Mouse (Mus musculus): Measurements from ENCODE around the gene Frat1. TPM values are rescaled to one million over a fixed set of nuclear protein-coding genes. Genes with fewer than 3 reads are reported as not detected.

Gene Frat1
- polyA plus RNA-seq, 1 experiment from 2014 or later, result 6.0 TPM

GRCm38 (mm10) chr19:41835816-41836215 is 6.0 kb downstream of the Frat1 start:
- 2% methylated on average over 6 of the region's 6 CpGs for WGBS
- H3K36me3 ChIP-seq, result no peaks in the 10 kb centered on the region
- H3K9me3 ChIP-seq, result no peaks in the 10 kb centered on the region
- H3K27ac ChIP-seq, result no peak overlapping the region
- H3K4me1 ChIP-seq, result peaks cover 24% of the 10 kb centered on the region
- peak overlapping the region; percentile 45; the same call in 1 of the 2 replicates for H3K9ac ChIP-seq
- peaks cover 69% of the 10 kb centered on the region for H3K27me3 ChIP-seq
- no peak overlapping the region for H3K4me3 ChIP-seq
- 0 out of 2 replicates have a peak overlapping the region, but pooled peaks have one; percentile 23 for H3K4me2 ChIP-seq (replicated peaks)
- no peak for ATAC-seq (ENCODE audit: low FRiP score, low read depth)

- no peak for ATAC-seq (ENCODE audit: low FRiP score, low read depth)
- H3K4me3 ChIP-seq, result no peak overlapping the region
- no peak overlapping the region for H3K9ac ChIP-seq
- H3K36me3 ChIP-seq, result no peaks in the 10 kb centered on the region
- no peak overlapping the region for H3K27ac ChIP-seq
- 42% methylated on average over 3 of the region's 3 CpGs for WGBS
- H3K27me3 ChIP-seq, result peaks cover 60% of the 10 kb centered on the region
- no peaks in the 10 kb centered on the region for H3K9me3 ChIP-seq
- H3K4me2 ChIP-seq (replicated peaks), result no peak overlapping the region
- H3K4me1 ChIP-seq, result peaks cover 15% of the 10 kb centered on the region
Measured at GRCm38 (mm10) chr19:41836719-41837118, 6.9 kb downstream of the Frat1 start.

- peaks cover 54% of the 10 kb centered on the region for H3K27me3 ChIP-seq
- H3K4me1 ChIP-seq, result 0 out of 2 replicates have a peak, but pooled peaks cover 11% of the 10 kb centered on the region
- no peak for ATAC-seq (ENCODE audit: low FRiP score, low read depth)
- H3K4me2 ChIP-seq (replicated peaks), result no peak overlapping the region
- H3K4me3 ChIP-seq, result no peak overlapping the region
- H3K9me3 ChIP-seq, result no peaks in the 10 kb centered on the region
- H3K36me3 ChIP-seq, result no peaks in the 10 kb centered on the region
- no peak overlapping the region for H3K27ac ChIP-seq
- WGBS, result 53% methylated on average over 9 of the region's 9 CpGs
- H3K9ac ChIP-seq, result no peak overlapping the region
Measured at GRCm38 (mm10) chr19:41837194-41837916, 7.6 kb downstream of the Frat1 start.

DNA sequence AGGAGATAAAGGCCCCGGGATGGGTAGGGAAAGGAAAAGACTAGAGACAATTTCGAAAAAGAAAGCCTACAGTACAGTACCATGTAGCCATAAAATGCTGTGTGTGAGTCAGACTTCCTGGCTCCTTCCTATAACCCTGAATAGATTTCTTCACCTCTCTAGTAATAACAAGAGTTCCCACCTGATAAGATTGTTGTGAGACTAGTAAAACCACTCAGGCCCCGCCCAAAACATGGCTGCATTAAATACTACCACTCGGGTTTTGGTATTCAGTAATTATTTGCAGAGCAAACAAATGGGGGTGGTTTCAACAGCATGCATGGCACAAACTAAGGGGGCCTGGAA is 8.1 kb downstream of the Frat1 start:
- Histone ChIP-seq H3K27me3 (peaks cover 48% of the 10 kb centered on the region), H3K4me2 (replicated peaks) (no peak overlapping the region), H3K27ac (no peak overlapping the region), H3K4me1 (0 out of 2 replicates have a peak, but pooled peaks cover 6% of the 10 kb centered on the region), H3K9me3 (no peaks in the 10 kb centered on the region), H3K36me3 (no peaks in the 10 kb centered on the region), H3K9ac (no peak overlapping the region), H3K4me3 (no peak overlapping the region)
- 54% methylated on average over 4 of the region's 4 CpGs for WGBS
- ATAC-seq (ENCODE audit: low FRiP score, low read depth), result no peak

DNA sequence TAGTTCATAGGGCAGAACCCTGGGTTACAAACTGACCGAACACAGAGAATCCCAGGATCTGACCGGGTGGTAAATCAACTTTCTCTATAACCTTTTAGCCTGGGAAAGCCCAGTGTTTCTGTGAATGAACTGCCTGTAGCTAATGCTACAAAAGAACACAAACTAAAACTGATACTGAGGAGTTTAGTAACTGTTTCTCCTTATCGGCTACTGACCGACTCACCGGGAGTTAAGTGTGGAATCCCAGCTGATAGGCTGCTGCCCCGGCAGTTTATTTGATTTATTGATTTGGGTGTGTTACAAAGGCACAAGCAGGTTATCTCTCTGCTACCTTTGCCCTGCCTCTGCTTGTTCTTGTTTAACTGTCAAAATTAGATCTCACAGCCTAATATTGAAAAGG is 9.0 kb downstream of the Frat1 start:
- H3K9ac ChIP-seq, result no peak overlapping the region
- no peak overlapping the region for H3K27ac ChIP-seq
- no peak overlapping the region for H3K4me2 ChIP-seq (replicated peaks)
- no peak for ATAC-seq (ENCODE audit: low FRiP score, low read depth)
- H3K4me3 ChIP-seq, result no peak overlapping the region
- peaks cover 39% of the 10 kb centered on the region for H3K27me3 ChIP-seq
- H3K9me3 ChIP-seq, result no peaks in the 10 kb centered on the region
- 0 out of 2 replicates have a peak, but pooled peaks cover 6% of the 10 kb centered on the region for H3K4me1 ChIP-seq
- WGBS, result 34% methylated on average over 6 of the region's 6 CpGs
- H3K36me3 ChIP-seq, result no peaks in the 10 kb centered on the region

GRCm38 (mm10) chr19:41839685-41840084 is 9.9 kb downstream of the Frat1 start:
- Histone ChIP-seq H3K36me3 (no peaks in the 10 kb centered on the region), H3K9ac (no peak overlapping the region), H3K27ac (no peak overlapping the region), H3K27me3 (peaks cover 39% of the 10 kb centered on the region), H3K4me1 (0 out of 2 replicates have a peak, but pooled peaks cover 6% of the 10 kb centered on the region), H3K4me2 (replicated peaks) (no peak overlapping the region), H3K9me3 (no peaks in the 10 kb centered on the region), H3K4me3 (no peak overlapping the region)
- WGBS, result 91% methylated on average over 3 of the region's 3 CpGs
- no peak for ATAC-seq (ENCODE audit: low FRiP score, low read depth)

- no peaks in the 10 kb centered on the region for H3K36me3 ChIP-seq
- H3K27me3 ChIP-seq, result peaks cover 44% of the 10 kb centered on the region
- no peak overlapping the region for H3K4me3 ChIP-seq
- H3K27ac ChIP-seq, result no peak overlapping the region
- H3K9ac ChIP-seq, result no peak overlapping the region
- no peaks in the 10 kb centered on the region for H3K9me3 ChIP-seq
- H3K4me2 ChIP-seq (replicated peaks), result no peak overlapping the region
- WGBS, result 75% methylated on average over 7 of the region's 7 CpGs
- peaks cover 3% of the 10 kb centered on the region for H3K4me1 ChIP-seq
- no peak for ATAC-seq (ENCODE audit: low FRiP score, low read depth)
Measured at GRCm38 (mm10) chr19:41841105-41841750, 11.5 kb downstream of the Frat1 start.

- no peak for ATAC-seq (ENCODE audit: low FRiP score, low read depth)
- WGBS, result 77% methylated on average over 4 of the region's 4 CpGs
- H3K4me2 ChIP-seq (replicated peaks), result no peak overlapping the region
- no peak overlapping the region for H3K9ac ChIP-seq
- H3K4me1 ChIP-seq, result peaks cover 11% of the 10 kb centered on the region
- H3K27me3 ChIP-seq, result peaks cover 43% of the 10 kb centered on the region
- no peak overlapping the region for H3K4me3 ChIP-seq
- no peaks in the 10 kb centered on the region for H3K9me3 ChIP-seq
- H3K27ac ChIP-seq, result no peak overlapping the region
- H3K36me3 ChIP-seq, result no peaks in the 10 kb centered on the region
Measured at GRCm38 (mm10) chr19:41842196-41842595, 12.4 kb downstream of the Frat1 start.

DNA sequence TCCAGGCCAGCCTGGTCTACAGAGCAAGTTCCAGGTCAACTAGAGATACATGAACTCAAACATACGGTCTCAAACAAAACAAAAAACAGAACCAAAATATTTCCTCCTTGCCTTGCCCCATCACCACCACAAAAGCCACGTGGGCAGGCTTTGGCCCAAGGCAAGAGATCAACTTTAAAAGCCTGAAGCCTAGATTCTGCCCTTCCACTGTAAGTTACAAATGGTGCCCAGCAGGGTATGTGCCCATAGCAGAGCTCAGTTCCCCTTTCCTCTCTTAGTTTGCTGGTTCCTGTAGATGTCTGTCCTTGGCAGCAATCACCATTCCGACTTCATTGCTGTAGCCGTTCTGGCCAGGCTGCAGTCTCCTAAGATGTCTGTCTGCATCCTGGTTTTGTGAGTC is 12.9 kb downstream of the Frat1 start:
- Histone ChIP-seq H3K9me3 (no peaks in the 10 kb centered on the region), H3K4me3 (no peak overlapping the region), H3K4me2 (replicated peaks) (no peak overlapping the region), H3K9ac (no peak overlapping the region), H3K4me1 (peaks cover 11% of the 10 kb centered on the region), H3K27me3 (peaks cover 41% of the 10 kb centered on the region), H3K27ac (no peak overlapping the region), H3K36me3 (no peaks in the 10 kb centered on the region)
- no peak for ATAC-seq (ENCODE audit: low FRiP score, low read depth)
- 79% methylated on average over 4 of the region's 4 CpGs for WGBS

DNA sequence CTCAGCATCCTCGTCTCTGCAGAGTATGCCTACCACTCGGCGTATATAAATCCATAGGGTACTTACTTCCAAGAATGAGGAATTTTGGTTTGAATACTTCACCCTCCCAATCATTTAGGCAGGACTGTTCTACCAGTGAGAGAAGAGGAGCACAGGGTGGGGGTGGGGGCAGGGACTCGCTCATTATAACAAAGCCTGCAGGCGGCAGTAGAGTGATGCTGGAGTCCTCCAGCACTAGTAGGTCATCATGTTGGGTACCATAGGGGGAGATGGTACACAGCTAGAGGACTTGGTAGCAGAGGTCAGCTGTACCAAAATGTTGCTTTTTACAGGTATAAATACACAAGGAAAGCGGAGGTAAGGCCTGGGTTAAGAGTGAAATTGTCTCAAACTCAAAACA is 14.6 kb downstream of the Frat1 start:
- no peak overlapping the region for H3K4me3 ChIP-seq
- H3K9me3 ChIP-seq, result no peaks in the 10 kb centered on the region
- H3K36me3 ChIP-seq, result no peaks in the 10 kb centered on the region
- peaks cover 27% of the 10 kb centered on the region for H3K27me3 ChIP-seq
- no peak overlapping the region for H3K4me2 ChIP-seq (replicated peaks)
- no peak overlapping the region for H3K27ac ChIP-seq
- ATAC-seq (ENCODE audit: low FRiP score, low read depth), result no peak
- H3K9ac ChIP-seq, result no peak overlapping the region
- WGBS, result 85% methylated on average over 6 of the region's 6 CpGs
- peaks cover 11% of the 10 kb centered on the region for H3K4me1 ChIP-seq

DNA sequence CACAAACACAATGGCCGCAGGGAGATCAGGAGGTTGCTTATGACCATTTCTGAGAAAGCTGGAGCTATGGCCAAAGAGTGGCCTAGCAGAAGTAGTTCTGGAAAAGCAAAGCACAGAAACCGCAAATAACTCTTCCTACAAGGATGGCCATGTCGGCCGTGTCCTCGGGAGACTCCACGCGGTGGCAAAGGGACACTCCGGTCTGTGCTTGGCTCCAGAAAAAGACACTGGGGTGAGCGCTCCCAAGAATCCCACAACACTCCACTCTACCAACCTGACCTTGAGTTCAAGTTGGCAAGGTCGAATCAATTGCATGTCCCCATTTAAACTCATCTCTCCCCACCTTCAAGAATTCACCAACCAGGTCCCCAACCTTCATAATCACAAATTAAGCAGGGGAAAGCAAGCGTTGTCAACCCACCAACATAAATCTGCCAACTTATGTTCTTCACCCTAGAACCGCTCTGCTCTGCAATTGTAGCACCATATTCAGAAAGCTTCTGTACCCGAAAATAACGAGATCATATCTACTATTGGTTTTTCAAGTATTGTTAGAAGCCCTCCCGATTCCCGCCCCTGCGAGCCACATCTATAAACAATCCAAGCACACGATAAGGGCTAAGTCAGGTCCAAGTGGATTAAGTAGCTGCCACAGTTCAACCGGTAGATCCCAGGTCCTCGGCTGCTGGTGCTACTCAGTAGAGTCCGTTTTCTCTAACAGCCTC is 16.8 kb downstream of the Frat1 start:
- Histone ChIP-seq H3K36me3 (no peaks in the 10 kb centered on the region), H3K4me3 (peak overlapping the region; percentile 79), H3K4me1 (peaks cover 30% of the 10 kb centered on the region), H3K4me2 (replicated peaks) (peak overlapping the region; percentile 99), H3K9me3 (no peaks in the 10 kb centered on the region), H3K9ac (peak overlapping the region; percentile 76), H3K27ac (no peak overlapping the region), H3K27me3 (peaks cover 23% of the 10 kb centered on the region)
- no peak for ATAC-seq (ENCODE audit: low FRiP score, low read depth)
- 18% methylated on average over 21 of the region's 21 CpGs for WGBS

- peaks cover 30% of the 10 kb centered on the region for H3K4me1 ChIP-seq
- WGBS, result under 1% methylated on average over 63 of the region's 64 CpGs
- no peaks in the 10 kb centered on the region for H3K36me3 ChIP-seq
- no peak for ATAC-seq (ENCODE audit: low FRiP score, low read depth)
- H3K9ac ChIP-seq, result peak overlapping the region; percentile 76
- peak overlapping the region; percentile 79 for H3K4me3 ChIP-seq
- peak overlapping the region; percentile 48; the same call in 1 of the 2 replicates for H3K27ac ChIP-seq
- peak overlapping the region; percentile 99 for H3K4me2 ChIP-seq (replicated peaks)
- H3K9me3 ChIP-seq, result no peaks in the 10 kb centered on the region
- peaks cover 23% of the 10 kb centered on the region for H3K27me3 ChIP-seq
Measured at GRCm38 (mm10) chr19:41847091-41847581, 17.4 kb downstream of the Frat1 start.

All from limb, embryonic 13.5 days (tissue).